Mouse (Mus musculus) CD8-positive naive resting alpha-beta T cell, adult 57 days (primary cell): ENCODE data around the gene Dmrtc1b. TPM values are rescaled to one million over a fixed set of nuclear protein-coding genes. Genes with fewer than 3 reads are reported as not detected.

Experiments
- total RNA-seq: library from RNA; stranded (reverse); gene quantifications from one replicate; pipeline ENCODE4 v1.2.4, GENCODE M21; 2023

Gene Dmrtc1b
- total RNA-seq = not detected

DNA sequence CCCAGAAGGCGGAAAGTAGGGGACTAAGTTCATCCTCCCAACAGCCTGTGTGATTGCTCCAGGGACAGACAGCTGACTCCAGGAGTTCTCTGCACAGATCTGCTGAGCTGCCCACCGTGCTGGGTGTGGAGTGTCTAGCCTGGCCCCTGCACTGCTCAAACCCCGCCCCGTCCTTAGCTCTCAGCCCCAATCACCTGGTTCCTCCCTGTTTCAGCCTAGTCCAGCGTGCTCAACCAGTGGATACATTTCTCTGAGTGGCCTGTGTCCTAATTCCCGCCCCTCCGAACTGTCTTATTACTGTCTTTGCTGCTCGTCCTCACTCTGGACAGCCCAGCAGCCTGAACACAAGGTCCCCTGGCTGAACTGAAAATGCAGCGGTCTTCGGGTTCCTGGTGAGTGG, at the start of gene Dmrtc1b, which contains the start of gene Gm9112:
TSS of gene Dmrtc1b (plus strand) at position 331 of the 400 bp plus-strand sequence.
TSS of gene Gm9112 (minus strand) at position 101 of the 400 bp plus-strand sequence.

DNA sequence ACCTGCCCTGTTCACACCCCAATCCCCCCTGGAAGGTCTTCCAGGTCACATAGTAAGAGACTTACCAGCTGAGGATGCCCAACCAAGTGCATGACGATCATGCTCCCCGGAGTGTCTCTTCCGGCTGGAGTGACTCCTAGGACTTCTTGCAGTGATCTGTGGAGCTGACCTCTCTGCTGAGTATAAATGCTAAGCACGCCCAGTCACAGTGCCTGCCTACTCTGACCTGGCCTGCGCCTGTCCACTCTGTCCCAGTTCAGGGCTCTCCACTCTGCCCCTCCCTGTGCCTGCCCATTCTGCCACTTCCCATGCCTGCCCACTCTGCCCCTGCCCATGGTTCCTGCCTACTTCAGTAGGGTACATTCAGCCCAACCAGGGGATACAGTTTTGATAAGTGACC, 20.8 kb upstream of the Dmrtc1b start, which contains the start of gene Gm3880:
TSS of gene Gm3880 (minus strand) at position 101 of the 400 bp plus-strand sequence.

Other genes starting within 250 kb of the Dmrtc1b start
- gene Hdac8, start 202.5 kb upstream of the Dmrtc1b start, total RNA-seq = 17.5 TPM
- gene Phka1, start 63.6 kb upstream of the Dmrtc1b start, total RNA-seq = 1.0 TPM
- gene Gm3880, start 20.9 kb upstream of the Dmrtc1b start, total RNA-seq = not detected
- gene Gm9112, start 230 bp upstream of the Dmrtc1b start, total RNA-seq = not detected
- not detected for gene Dmrtc1c1, start 95.1 kb downstream of the Dmrtc1b start, total RNA-seq
- gene Dmrtc1c2, start 146.8 kb downstream of the Dmrtc1b start, total RNA-seq = not detected
- gene 1700031F05Rik, start 160.1 kb downstream of the Dmrtc1b start, total RNA-seq = not detected
- gene Dmrtc1a, start 200.8 kb downstream of the Dmrtc1b start, total RNA-seq = not detected
- not detected for gene 1700011M02Rik, start 201.0 kb downstream of the Dmrtc1b start, total RNA-seq
- gene 1700018G05Rik, start 220.5 kb downstream of the Dmrtc1b start, total RNA-seq = not detected